Mouse (Mus musculus) bone marrow, adult 2 months (tissue): Measurements from ENCODE around the gene Cenpm. TPM values are rescaled to one million over a fixed set of nuclear protein-coding genes. Genes with fewer than 3 reads are reported as not detected.
"Not testable (repeated sequence)": the region's sequence is repeated elsewhere in the genome, so short reads cannot be mapped to it uniquely, and the experiment has no call there.

Source experiments
- H3K27ac ChIP-seq: fragments of 200-500 bp; 2 replicates; pipeline ENCODE4 v1.5.1; 2012; ENCODE audit warnings: low read depth, mild to moderate bottlenecking, control low read depth, inconsistent platforms, low read length; ENCODE audit not compliant: control insufficient read depth, poor library complexity, insufficient read depth
- H3K4me1 ChIP-seq: fragments of 200-500 bp; 2 replicates; pipeline ENCODE4 v1.6.1; 2011; ENCODE audit warnings: low read length; ENCODE audit not compliant: control insufficient read depth, insufficient read depth
- H3K4me3 ChIP-seq: fragments of 200-500 bp; replicated peaks from 2 replicates; pipeline ENCODE3; 2011; ENCODE audit warnings: mild to moderate bottlenecking, low read depth, low read length, control low read depth; ENCODE audit not compliant: control insufficient read depth
- CTCF ChIP-seq: fragments of 200-500 bp; IDR thresholded peaks from 2 replicates; pipeline ENCODE4 v1.5.1; 2011; ENCODE audit warnings: low read length, control low read depth; ENCODE audit not compliant: control insufficient read depth, insufficient read depth
- POLR2A ChIP-seq: fragments of 200-500 bp; IDR thresholded peaks from 2 replicates; pipeline ENCODE4 v1.6.1; 2011; ENCODE audit warnings: low read depth, mild to moderate bottlenecking, control low read depth, low read length, borderline replicate concordance; ENCODE audit not compliant: control insufficient read depth
- WGBS: fragments of 180-500 bp; shearing (Covaris S2); methylation state at CpG from one replicate; pipeline ENCODE4 v1.1.7; 2018; 5-methylcytosine and 5-hydroxymethylcytosine counted together
- polyA plus RNA-seq: library from polyadenylated mRNA; stranded (reverse); fragments of >200 nt; gene quantifications from 2 replicates; pipeline ENCODE4 v1.2.4, GENCODE M21; 2011; ENCODE audit warnings: low replicate concordance; ENCODE audit not compliant: missing spikeins, insufficient read depth, insufficient read length

Gene Cenpm
- polyA plus RNA-seq, 1 experiment = 21.2 TPM

GRCm38 (mm10) chr15:82255944-82256383 lies 11.4 kb upstream of the Cenpm start:
- peaks cover 1% of the 10 kb centered on the region; the same call in 1 of the 2 replicates for H3K4me1 ChIP-seq
- H3K27ac ChIP-seq = no peak overlapping the region
- WGBS = 35% methylated on average over 10 of the region's 10 CpGs
- no peak overlapping the region for H3K4me3 ChIP-seq
- no peak for TF ChIP-seq CTCF
- TF ChIP-seq POLR2A = no peak

- H3K4me3 ChIP-seq = no peak overlapping the region
- no peak overlapping the region for H3K27ac ChIP-seq
- WGBS = 46% methylated on average over 4 of the region's 4 CpGs
- TF ChIP-seq POLR2A = no peak
- TF ChIP-seq CTCF = no peak
- H3K4me1 ChIP-seq = peaks cover 1% of the 10 kb centered on the region; the same call in 1 of the 2 replicates
These were observed 10.7 kb upstream of the Cenpm start for GRCm38 (mm10) chr15:82255248-82255647.

GRCm38 (mm10) chr15:82252097-82252496 lies 7.5 kb upstream of the Cenpm start, which contains the start of gene 1500009C09Rik:
Gene 1500009C09Rik (plus strand): TSS chr15:82252397.
- TF ChIP-seq POLR2A (no peak), CTCF (no peak)
- Histone ChIP-seq H3K4me3 (no peak within 1 kb of the TSS), H3K4me1 (peaks cover 1% of the 10 kb centered on the region; the same call in 1 of the 2 replicates), H3K27ac (no peak within 1 kb of the TSS)
- WGBS = 67% methylated on average over 6 of the region's 6 CpGs

- Histone ChIP-seq H3K4me3 (no peak overlapping the region), H3K4me1 (peaks cover 1% of the 10 kb centered on the region; the same call in 1 of the 2 replicates), H3K27ac (no peak overlapping the region)
- WGBS = 83% methylated on average over 3 of the region's 3 CpGs
- TF ChIP-seq CTCF (0 out of 2 replicates have a peak, but pooled peaks have one; percentile 15), POLR2A (no peak)
These were observed 7.0 kb upstream of the Cenpm start for GRCm38 (mm10) chr15:82251579-82251978.

- TF ChIP-seq CTCF = no peak
- TF ChIP-seq POLR2A = no peak
These were observed 2.7 kb upstream of the Cenpm start for GRCm38 (mm10) chr15:82247131-82247776.

GRCm38 (mm10) chr15:82244805-82245161 lies 235 bp upstream of the Cenpm start:
- 22% methylated on average over 9 of the region's 9 CpGs for WGBS
- H3K27ac ChIP-seq, H3K4me1 ChIP-seq: not testable (repeated sequence)
- peak overlapping the region; percentile 87 for H3K4me3 ChIP-seq

More at GRCm38 (mm10) chr15:82247131-82247776, 2.7 kb upstream of the Cenpm start:
- H3K4me1 ChIP-seq = no peaks in the 10 kb centered on the region
- H3K27ac ChIP-seq = no peak overlapping the region
- WGBS = 46% methylated on average over 3 of the region's 3 CpGs
- H3K4me3 ChIP-seq = no peak overlapping the region

GRCm38 (mm10) chr15:82243742-82244114 lies 820 bp downstream of the Cenpm start:
- H3K4me3 ChIP-seq = peak overlapping the region; percentile 87
- TF ChIP-seq CTCF (no peak), POLR2A (no peak)
- peak overlapping the region; percentile 32 for H3K27ac ChIP-seq
- 2% methylated on average over 12 of the region's 12 CpGs for WGBS
- no peaks in the 10 kb centered on the region for H3K4me1 ChIP-seq

- TF ChIP-seq CTCF = no peak
- no peak for TF ChIP-seq POLR2A
- 64% methylated on average over 3 of the region's 3 CpGs for WGBS
- no peak overlapping the region for H3K27ac ChIP-seq
These were observed 1.2 kb downstream of the Cenpm start for GRCm38 (mm10) chr15:82243311-82243710.

GRCm38 (mm10) chr15:82236565-82236964 lies 8.0 kb downstream of the Cenpm start:
- peaks cover 2% of the 10 kb centered on the region; the same call in 1 of the 2 replicates for H3K4me1 ChIP-seq
- WGBS = 29% methylated on average over 5 of the region's 5 CpGs
- TF ChIP-seq POLR2A = no peak
- TF ChIP-seq CTCF = peak; percentile 96
- H3K4me3 ChIP-seq = no peak overlapping the region
- H3K27ac ChIP-seq = no peak overlapping the region

More at GRCm38 (mm10) chr15:82243311-82243710, 1.2 kb downstream of the Cenpm start:
- Histone ChIP-seq H3K4me1 (no peaks in the 10 kb centered on the region), H3K4me3 (peak overlapping the region; percentile 87)
